Mouse (Mus musculus) heart, embryonic 14.5 days (tissue): ENCODE data around the gene Fxyd3. TPM values are rescaled to one million over a fixed set of nuclear protein-coding genes. Genes with fewer than 3 reads are reported as not detected.

Source experiments
- ATAC-seq: fragments of 200-750 bp; cut with Nextera tagmentation; 2 replicates; pipeline ENCODE4 v1.8.0; 2017; ENCODE audit warnings: low read depth, moderate TSS enrichment; ENCODE audit not compliant: insufficient number of reproducible peaks, insufficient read depth, low FRiP score
- H3K27ac ChIP-seq, 2 experiments: fragments of 200-500 bp in 1 of 2; fragments of 300-500 bp in 1 of 2; sonication (generic) in 1 of 2; replicated peaks in 1 of 2; 2 replicates each; pipeline ENCODE4 v1.5.1; 2012 to 2014; ENCODE audit warnings: low read depth in 2 of 2, low read length in 2 of 2, control low read depth in 1 of 2, mild to moderate bottlenecking in 1 of 2, mixed read lengths in 1 of 2; ENCODE audit not compliant: control insufficient read depth in 1 of 2, insufficient read depth in 1 of 2
- H3K27me3 ChIP-seq: fragments of 300-500 bp; sonication (generic); 2 replicates; pipeline ENCODE4 v1.6.1; 2014; ENCODE audit warnings: mild to moderate bottlenecking, low read length, control low read depth; ENCODE audit not compliant: control insufficient read depth, insufficient read depth
- H3K36me3 ChIP-seq: fragments of 300-500 bp; sonication (generic); 2 replicates; pipeline ENCODE4 v1.6.1; 2014; ENCODE audit warnings: mild to moderate bottlenecking, control low read depth, low read length, mixed read lengths; ENCODE audit not compliant: control insufficient read depth, insufficient read depth
- H3K4me1 ChIP-seq, 2 experiments: fragments of 200-500 bp in 1 of 2; fragments of 300-500 bp in 1 of 2; sonication (generic) in 1 of 2; 2 replicates each; pipeline ENCODE4 v1.6.1; 2012 to 2014; ENCODE audit warnings: low read length in 2 of 2, control low read depth in 1 of 2, mixed read lengths in 1 of 2; ENCODE audit not compliant: control insufficient read depth in 2 of 2, insufficient read depth in 2 of 2
- H3K4me2 ChIP-seq: fragments of 300-500 bp; sonication (generic); 2 replicates; pipeline ENCODE4 v1.6.1; 2014; ENCODE audit warnings: mild to moderate bottlenecking, low read length
- H3K4me3 ChIP-seq, 2 experiments: fragments of 200-500 bp in 1 of 2; fragments of 300-500 bp in 1 of 2; sonication (generic) in 1 of 2; 2 replicates each; pipeline ENCODE4 v1.5.1; 2012 to 2014; ENCODE audit warnings: low read length in 2 of 2, mild to moderate bottlenecking in 2 of 2, control low read depth in 1 of 2, low read depth in 1 of 2, moderate library complexity in 1 of 2; ENCODE audit not compliant: control insufficient read depth in 1 of 2, insufficient read depth in 1 of 2
- H3K9ac ChIP-seq: fragments of 300-500 bp; sonication (generic); 2 replicates; pipeline ENCODE4 v1.6.1; 2014; ENCODE audit warnings: mild to moderate bottlenecking, low read length
- H3K9me3 ChIP-seq: fragments of 300-500 bp; sonication (generic); 2 replicates; pipeline ENCODE4 v1.6.1; 2016; ENCODE audit warnings: low read length, control low read depth; ENCODE audit not compliant: control insufficient read depth
- WGBS: fragments of 180-500 bp; shearing (Covaris S2); extraction: QIAGEN DNeasy Blood & Tissue Kit; methylation state at CpG from one replicate; pipeline ENCODE4 v1.1.7; 2014; 5-methylcytosine and 5-hydroxymethylcytosine counted together
- polyA plus RNA-seq: library from polyadenylated mRNA; unstranded; fragments of >200 nt; fragmentation: Nextera tagmentation; extraction: Ambion mirVana; gene quantifications from 2 replicates; pipeline ENCODE4 v1.2.1, GENCODE M21; 2014

Fxyd3 gene
- polyA plus RNA-seq, 1 experiment from 2014 or later = 0.82 TPM

DNA sequence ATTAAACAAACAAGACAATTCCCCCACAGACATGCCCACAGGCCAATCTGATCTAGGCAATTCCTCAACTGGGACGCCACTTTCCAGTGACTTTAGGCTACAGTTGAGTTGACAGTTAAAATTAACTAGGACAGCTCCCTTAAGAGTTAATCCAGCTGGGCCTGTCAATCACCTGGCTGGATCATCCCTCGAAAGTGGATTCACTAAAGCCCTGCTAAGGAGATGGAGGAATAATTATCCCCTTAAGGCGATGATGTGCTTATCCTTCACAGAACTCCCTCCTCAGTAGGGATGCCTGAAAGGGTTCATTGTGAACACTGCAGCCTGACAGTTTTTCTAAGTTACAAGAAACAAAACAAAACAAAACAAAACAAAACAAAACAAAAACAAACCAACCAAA lies 4.1 kb upstream of the Fxyd3 start:
- Histone ChIP-seq H3K9me3 (no peaks in the 10 kb centered on the region), H3K4me1 (peaks cover 0 to 4% of the 10 kb centered on the region in 2 experiments; a peak in 1 of 4 replicates), H3K27ac (no peak overlapping the region), H3K27me3 (no peaks in the 10 kb centered on the region), H3K4me2 (no peak overlapping the region), H3K36me3 (no peaks in the 10 kb centered on the region), H3K4me3 (no peak overlapping the region), H3K9ac (no peak overlapping the region)
- 61% methylated on average over 3 of the region's 3 CpGs for WGBS
- ATAC-seq = no peak

DNA sequence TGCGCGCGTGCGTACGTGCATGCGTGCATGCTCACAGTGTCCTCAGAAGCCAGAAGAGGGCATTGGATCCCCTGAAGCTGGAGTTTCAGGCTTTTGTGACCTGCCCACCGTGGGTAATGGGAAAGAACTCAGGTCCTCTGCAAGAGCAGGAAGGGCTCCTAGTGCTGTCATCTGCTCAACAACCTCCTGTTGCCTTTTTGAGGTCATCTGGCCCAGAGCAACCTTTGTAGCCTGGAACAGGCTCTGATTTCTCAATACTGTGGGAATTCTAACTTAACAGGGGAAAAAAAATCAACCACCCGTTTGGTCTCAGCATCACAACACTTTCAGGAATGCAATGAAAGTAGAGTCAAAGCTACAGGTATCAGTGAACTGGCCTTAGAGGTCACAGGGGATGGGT lies 3.2 kb upstream of the Fxyd3 start:
- Histone ChIP-seq H3K9ac (no peak overlapping the region), H3K4me1 (no peaks in the 10 kb centered on the region), H3K36me3 (no peaks in the 10 kb centered on the region), H3K4me3 (no peak overlapping the region), H3K9me3 (no peaks in the 10 kb centered on the region), H3K4me2 (no peak overlapping the region), H3K27me3 (no peaks in the 10 kb centered on the region), H3K27ac (no peak overlapping the region)
- 84% methylated on average over 8 of the region's 8 CpGs for WGBS
- ATAC-seq = no peak

DNA sequence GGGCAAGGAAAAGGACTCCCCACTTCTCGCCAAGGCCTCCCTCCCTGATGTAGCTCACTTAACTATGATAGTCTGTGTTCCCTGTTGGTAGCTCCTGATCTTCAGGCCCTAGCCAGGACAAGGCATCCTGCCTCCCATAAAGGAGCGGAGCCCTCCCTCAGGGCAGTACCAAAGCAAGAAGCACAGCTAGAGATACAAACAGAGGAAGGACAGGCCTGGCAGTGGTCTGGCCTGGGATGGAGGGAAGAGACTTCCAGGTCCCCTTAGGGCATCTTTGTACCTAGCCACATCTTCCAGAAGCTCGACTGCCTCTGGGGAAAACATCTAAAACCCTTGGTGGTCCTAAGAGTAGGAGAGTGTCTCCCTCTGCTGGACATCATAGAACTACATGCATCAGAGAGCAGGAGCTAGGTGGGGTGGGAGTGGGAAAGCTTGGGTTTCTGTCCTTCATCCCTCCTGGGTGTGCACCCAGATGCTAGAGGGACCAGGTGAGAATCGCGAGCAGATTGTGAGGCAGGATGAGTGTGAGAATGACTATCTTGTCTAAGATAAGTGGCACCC lies 1.5 kb upstream of the Fxyd3 start:
- Histone ChIP-seq H3K9me3 (no peaks in the 10 kb centered on the region), H3K9ac (no peak overlapping the region), H3K27me3 (no peaks in the 10 kb centered on the region), H3K27ac (no peak overlapping the region), H3K4me2 (no peak overlapping the region), H3K36me3 (no peaks in the 10 kb centered on the region), H3K4me1 (no peaks in the 10 kb centered on the region), H3K4me3 (no peak overlapping the region)
- WGBS = 31% methylated on average over 5 of the region's 5 CpGs
- no peak for ATAC-seq

DNA sequence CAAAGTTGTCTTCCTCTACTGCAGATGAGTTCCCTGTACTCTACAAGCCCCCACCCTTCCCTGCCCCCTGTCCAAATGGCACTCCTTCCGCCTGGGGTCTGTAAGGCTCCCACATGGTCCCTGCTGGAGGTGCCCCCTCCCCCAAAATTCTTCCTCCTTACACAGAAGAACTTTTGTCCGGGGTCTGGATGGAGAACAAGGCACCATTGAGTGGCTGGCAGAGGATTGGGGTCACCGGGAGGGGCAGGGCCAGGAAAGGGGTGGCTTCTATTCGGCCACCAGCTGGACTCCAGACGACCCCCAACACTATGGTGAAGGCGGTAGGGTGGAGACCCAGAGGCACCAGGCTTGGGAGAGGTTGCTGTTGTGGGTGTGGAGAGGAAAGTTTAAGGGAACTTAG lies 966 bp upstream of the Fxyd3 start:
- no peak for ATAC-seq
- Histone ChIP-seq H3K27ac (no peak overlapping the region), H3K4me2 (no peak overlapping the region), H3K9me3 (no peaks in the 10 kb centered on the region), H3K4me1 (no peaks in the 10 kb centered on the region), H3K9ac (no peak overlapping the region), H3K36me3 (no peaks in the 10 kb centered on the region), H3K4me3 (no peak overlapping the region), H3K27me3 (no peaks in the 10 kb centered on the region)
- WGBS = 49% methylated on average over 6 of the region's 6 CpGs

- H3K4me1 ChIP-seq = 0 out of 4 replicates have a peak, but pooled peaks cover 0 to 3% of the 10 kb centered on the region in 2 experiments
- no peak overlapping the region for H3K27ac ChIP-seq
- H3K4me3 ChIP-seq = no peak overlapping the region
- WGBS = 69% methylated on average over 5 of the region's 5 CpGs
- H3K9ac ChIP-seq = no peak overlapping the region
- no peak overlapping the region for H3K4me2 ChIP-seq
- ATAC-seq = no peak
- H3K36me3 ChIP-seq = no peaks in the 10 kb centered on the region
- no peaks in the 10 kb centered on the region for H3K27me3 ChIP-seq
- H3K9me3 ChIP-seq = no peaks in the 10 kb centered on the region
These were observed 1.8 kb downstream of the Fxyd3 start for GRCm38 (mm10) chr7:31074713-31075069.

DNA sequence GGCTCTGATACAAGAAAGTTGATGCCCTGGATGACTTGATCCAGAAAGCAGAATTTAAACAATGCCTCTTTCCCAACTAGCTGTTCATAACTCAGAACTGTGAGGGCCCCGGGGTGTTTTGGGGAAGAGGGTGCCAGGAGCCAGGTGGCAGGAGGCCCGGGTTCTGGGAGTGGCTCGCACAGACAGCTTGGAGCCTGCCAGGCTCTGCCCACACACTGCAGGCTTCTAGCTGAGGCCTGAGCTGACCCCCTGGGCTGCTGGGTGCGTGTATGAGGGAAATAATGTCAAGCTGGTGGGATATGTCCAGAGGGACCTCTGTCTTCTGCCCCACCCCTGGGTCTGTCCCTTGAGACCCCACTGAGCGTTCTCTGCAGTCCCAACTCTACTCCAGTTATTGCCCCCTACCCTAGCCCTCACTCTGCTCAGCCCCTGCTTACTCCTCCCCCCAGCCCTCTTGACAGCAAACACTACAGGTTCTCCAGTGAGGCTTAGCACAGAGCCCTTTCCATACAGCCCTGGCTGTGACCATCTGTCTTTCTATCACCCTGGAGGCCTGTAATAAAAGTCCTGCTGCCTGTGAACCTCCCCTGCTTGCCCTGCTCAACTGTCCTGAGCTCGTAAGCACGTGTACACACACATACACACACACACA lies 2.3 kb downstream of the Fxyd3 start:
- 66% methylated on average over 7 of the region's 7 CpGs for WGBS
- Histone ChIP-seq H3K27ac (no peak overlapping the region), H3K4me3 (no peak overlapping the region), H3K9me3 (no peaks in the 10 kb centered on the region), H3K4me1 (0 out of 4 replicates have a peak, but pooled peaks cover 0 to 3% of the 10 kb centered on the region in 2 experiments), H3K4me2 (no peak overlapping the region), H3K36me3 (no peaks in the 10 kb centered on the region), H3K27me3 (no peaks in the 10 kb centered on the region), H3K9ac (no peak overlapping the region)
- no peak for ATAC-seq

- Histone ChIP-seq H3K4me3 (no peak overlapping the region), H3K4me1 (0 out of 4 replicates have a peak, but pooled peaks cover 0 to 3% of the 10 kb centered on the region in 2 experiments), H3K36me3 (no peaks in the 10 kb centered on the region), H3K9me3 (no peaks in the 10 kb centered on the region), H3K4me2 (no peak overlapping the region), H3K9ac (no peak overlapping the region), H3K27me3 (no peaks in the 10 kb centered on the region), H3K27ac (no peak overlapping the region)
- ATAC-seq = no peak
These were observed 3.0 kb downstream of the Fxyd3 start for GRCm38 (mm10) chr7:31073546-31073945.

DNA sequence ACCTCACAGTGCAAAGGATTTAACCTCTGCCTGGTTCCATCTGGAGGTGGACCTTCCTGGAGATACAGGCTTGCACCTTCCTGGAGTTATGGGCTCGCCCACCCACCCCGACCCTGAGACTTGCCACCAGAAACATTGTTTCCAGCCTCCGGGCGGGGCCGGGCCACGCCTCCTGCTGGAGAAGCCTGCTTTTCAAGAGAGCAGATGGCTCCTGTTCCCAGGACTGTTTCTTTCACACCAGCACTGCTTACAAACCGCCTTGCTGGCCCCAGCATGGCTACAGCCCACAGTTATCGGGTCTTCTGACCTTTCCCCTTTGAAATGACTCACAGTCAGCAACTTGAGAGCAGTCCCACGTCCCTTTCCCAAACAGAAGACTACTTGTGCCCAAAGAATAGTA lies 4.2 kb downstream of the Fxyd3 start:
- no peaks in the 10 kb centered on the region for H3K27me3 ChIP-seq

More for the DNA sequence above, 4.2 kb downstream of the Fxyd3 start:
- Histone ChIP-seq H3K4me1 (0 out of 4 replicates have a peak, but pooled peaks cover 0 to 10% of the 10 kb centered on the region in 2 experiments), H3K4me3 (no peak overlapping the region), H3K9ac (no peak overlapping the region), H3K36me3 (no peaks in the 10 kb centered on the region), H3K27ac (no peak overlapping the region), H3K4me2 (no peak overlapping the region), H3K9me3 (no peaks in the 10 kb centered on the region)
- no peak for ATAC-seq
- 51% methylated on average over 9 of the region's 9 CpGs for WGBS
